Mouse (Mus musculus) testis, adult 2 months (tissue): ENCODE data around the gene Adssl1. TPM values are rescaled to one million over a fixed set of nuclear protein-coding genes. Genes with fewer than 3 reads are reported as not detected.
A peak's percentile ranks its signal among the peaks of the same experiment; 100 is the strongest.

Experiments used
- H3K27ac ChIP-seq: fragments of 200-500 bp; 2 replicates; pipeline ENCODE4 v1.5.1; 2012; ENCODE audit warnings: low read depth, low read length; ENCODE audit not compliant: control insufficient read depth, insufficient read depth
- H3K27me3 ChIP-seq: fragments of 200-500 bp; 2 replicates; pipeline ENCODE4 v1.6.1; 2012; ENCODE audit warnings: mild to moderate bottlenecking, low read length, moderate library complexity; ENCODE audit not compliant: control insufficient read depth, insufficient read depth
- H3K36me3 ChIP-seq: fragments of 200-500 bp; 2 replicates; pipeline ENCODE4 v1.6.1; 2012; ENCODE audit warnings: mild to moderate bottlenecking, low read length; ENCODE audit not compliant: control insufficient read depth, insufficient read depth
- H3K4me1 ChIP-seq: fragments of 200-500 bp; 2 replicates; pipeline ENCODE4 v1.6.1; 2012; ENCODE audit warnings: low read length; ENCODE audit not compliant: control insufficient read depth, insufficient read depth
- H3K4me3 ChIP-seq: fragments of 200-500 bp; 2 replicates; pipeline ENCODE4 v1.5.1; 2012; ENCODE audit warnings: low read depth, mild to moderate bottlenecking, low read length, moderate library complexity, mixed read lengths; ENCODE audit not compliant: control insufficient read depth
- CTCF ChIP-seq: fragments of 200-500 bp; IDR thresholded peaks from 2 replicates; pipeline ENCODE4 v1.5.1; 2012; ENCODE audit warnings: low read depth, mild to moderate bottlenecking, inconsistent platforms, low read length, moderate library complexity; ENCODE audit not compliant: control insufficient read depth, insufficient read depth, insufficient replicate concordance
- POLR2A ChIP-seq: fragments of 200-500 bp; IDR thresholded peaks from 2 replicates; pipeline ENCODE4 v1.6.1; 2012; ENCODE audit warnings: low read depth, mild to moderate bottlenecking, inconsistent platforms, low read length, moderate library complexity; ENCODE audit not compliant: control insufficient read depth
- polyA plus RNA-seq: library from polyadenylated mRNA; depleted of rRNA; stranded (reverse); fragments of >200 nt; gene quantifications from 2 replicates; pipeline ENCODE4 v1.2.3, GENCODE M21; 2012

Adssl1 gene
- polyA plus RNA-seq, 1 experiment, result 8.9 TPM

DNA sequence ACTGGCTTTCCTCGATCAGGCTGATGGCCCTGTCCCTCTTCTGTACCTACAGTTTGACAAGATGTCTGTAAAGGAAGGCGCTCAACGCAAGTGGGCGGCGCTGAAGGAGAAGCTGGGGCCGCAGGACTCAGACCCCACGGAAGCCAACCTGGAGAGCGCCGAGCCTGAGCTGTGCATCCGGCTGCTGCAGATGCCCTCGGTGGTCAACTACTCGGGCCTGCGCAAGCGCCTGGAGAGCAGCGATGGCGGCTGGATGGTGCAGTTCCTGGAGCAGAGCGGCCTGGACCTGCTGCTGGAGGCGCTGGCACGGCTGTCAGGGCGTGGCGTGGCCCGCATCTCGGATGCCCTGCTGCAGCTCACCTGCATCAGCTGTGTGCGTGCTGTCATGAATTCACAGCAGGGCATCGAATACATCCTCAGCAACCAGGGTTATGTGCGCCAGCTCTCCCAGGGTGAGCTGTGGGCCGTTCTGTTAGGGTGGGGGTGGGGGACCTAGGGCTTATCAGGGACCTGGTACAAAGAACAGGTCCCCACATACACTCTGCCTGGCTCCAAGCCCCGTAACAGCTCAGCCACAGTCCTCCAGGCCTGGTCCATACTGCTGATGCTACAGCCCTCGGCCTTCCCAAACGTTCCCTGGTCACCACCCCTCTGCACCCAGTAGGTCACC is 19.8 kb upstream of the Adssl1 start:
- Histone ChIP-seq H3K27me3 (no peaks in the 10 kb centered on the region), H3K4me1 (peaks cover 2% of the 10 kb centered on the region; the same call in 1 of the 2 replicates), H3K4me3 (no peak overlapping the region), H3K27ac (no peak overlapping the region), H3K36me3 (no peaks in the 10 kb centered on the region)
- TF ChIP-seq POLR2A (no peak), CTCF (no peak)

DNA sequence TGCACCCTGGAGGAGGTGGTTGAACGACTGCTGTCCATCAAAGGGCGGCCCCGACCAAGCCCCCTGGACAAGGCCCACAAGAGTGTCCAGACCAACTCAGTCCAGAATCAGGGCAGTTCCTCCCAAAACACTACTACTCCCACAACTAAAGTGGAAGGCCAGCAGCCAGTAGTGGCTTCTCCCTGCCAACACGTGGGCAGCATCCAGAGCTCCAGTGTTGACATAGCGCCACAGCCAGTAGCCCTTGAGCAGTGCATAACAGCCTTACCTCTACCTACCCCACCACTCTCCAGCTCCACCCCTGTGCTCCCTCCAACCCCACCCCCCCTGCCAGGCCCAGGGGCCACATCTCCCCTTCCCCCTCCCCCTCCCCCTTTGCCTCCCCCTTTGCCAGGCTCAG is 15.8 kb upstream of the Adssl1 start:
- H3K4me3 ChIP-seq, result no peak overlapping the region
- no peak overlapping the region for H3K27ac ChIP-seq
- H3K27me3 ChIP-seq, result no peaks in the 10 kb centered on the region
- TF ChIP-seq POLR2A (no peak), CTCF (no peak)
- no peaks in the 10 kb centered on the region for H3K36me3 ChIP-seq
- H3K4me1 ChIP-seq, result no peaks in the 10 kb centered on the region

DNA sequence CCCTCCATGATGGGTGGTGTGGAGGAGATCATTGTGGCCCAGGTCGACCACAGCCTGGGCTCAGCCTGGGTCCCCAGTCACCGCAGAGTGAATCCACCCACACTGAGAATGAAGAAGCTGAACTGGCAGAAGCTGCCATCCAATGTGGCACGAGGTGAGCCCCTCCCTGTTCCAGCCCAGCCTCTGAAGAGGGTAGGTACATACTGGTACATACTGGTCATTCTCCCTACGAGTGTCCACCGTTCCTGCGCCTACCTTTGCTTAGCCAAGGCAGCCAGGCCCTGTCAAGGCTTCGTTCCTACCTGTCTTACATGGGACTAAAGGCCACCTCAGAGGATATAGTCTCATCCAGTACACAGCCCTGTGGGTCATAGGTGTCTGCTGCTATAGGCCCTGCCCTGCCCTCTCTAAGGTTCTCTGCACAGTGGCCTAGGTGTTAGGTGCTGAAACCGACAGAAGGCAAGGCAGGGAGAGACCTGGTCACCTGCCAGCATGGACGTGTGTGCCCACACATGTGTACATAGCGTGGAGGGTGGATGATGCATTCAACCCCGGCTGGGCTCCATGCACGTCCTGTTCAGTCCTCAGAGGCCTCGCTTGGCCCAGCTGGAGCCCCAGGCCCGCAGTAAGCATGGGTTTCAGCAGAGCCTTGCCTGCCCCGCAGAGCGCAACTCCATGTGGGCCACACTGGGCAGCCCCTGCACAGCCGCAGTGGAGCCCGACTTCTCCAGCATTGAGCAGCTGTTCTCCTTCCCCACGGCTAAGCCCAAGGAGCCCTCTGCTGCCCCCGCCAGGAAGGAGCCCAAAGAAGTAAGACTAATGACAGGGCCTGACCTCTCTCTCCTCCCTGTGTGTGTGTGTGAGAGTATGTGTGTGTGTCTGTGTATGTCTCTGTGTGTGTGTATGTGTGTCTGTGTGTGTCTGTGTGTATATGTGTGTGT is 14.9 kb upstream of the Adssl1 start:
- H3K27ac ChIP-seq, result no peak overlapping the region
- H3K36me3 ChIP-seq, result no peaks in the 10 kb centered on the region
- TF ChIP-seq POLR2A (no peak), CTCF (peak; percentile 14; the same call in 1 of the 2 replicates)
- no peaks in the 10 kb centered on the region for H3K27me3 ChIP-seq
- H3K4me1 ChIP-seq, result no peaks in the 10 kb centered on the region
- no peak overlapping the region for H3K4me3 ChIP-seq

DNA sequence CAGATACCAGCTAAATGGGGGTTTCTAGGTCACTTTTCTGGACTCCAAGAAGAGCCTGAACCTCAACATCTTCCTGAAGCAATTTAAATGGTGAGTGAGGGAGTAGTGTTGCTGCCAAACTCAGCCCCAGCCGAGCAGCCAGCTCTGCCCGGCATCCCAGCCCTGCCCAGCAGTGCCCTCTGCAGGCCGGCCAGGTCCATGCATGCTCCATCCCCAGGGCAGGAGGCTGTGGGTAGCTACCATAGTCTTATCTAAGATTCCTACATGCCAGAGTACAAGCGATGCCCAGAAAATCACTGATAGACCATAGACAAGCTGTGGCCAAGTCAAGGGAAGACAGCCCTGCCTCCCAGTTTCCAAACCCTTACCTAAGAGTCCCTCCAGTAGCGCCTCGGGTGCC is 14.1 kb upstream of the Adssl1 start:
- H3K36me3 ChIP-seq, result no peaks in the 10 kb centered on the region
- H3K27ac ChIP-seq, result no peak overlapping the region
- no peaks in the 10 kb centered on the region for H3K4me1 ChIP-seq
- H3K27me3 ChIP-seq, result no peaks in the 10 kb centered on the region
- TF ChIP-seq CTCF (peak; percentile 84; the same call in 1 of the 2 replicates), POLR2A (no peak)
- H3K4me3 ChIP-seq, result no peak overlapping the region

DNA sequence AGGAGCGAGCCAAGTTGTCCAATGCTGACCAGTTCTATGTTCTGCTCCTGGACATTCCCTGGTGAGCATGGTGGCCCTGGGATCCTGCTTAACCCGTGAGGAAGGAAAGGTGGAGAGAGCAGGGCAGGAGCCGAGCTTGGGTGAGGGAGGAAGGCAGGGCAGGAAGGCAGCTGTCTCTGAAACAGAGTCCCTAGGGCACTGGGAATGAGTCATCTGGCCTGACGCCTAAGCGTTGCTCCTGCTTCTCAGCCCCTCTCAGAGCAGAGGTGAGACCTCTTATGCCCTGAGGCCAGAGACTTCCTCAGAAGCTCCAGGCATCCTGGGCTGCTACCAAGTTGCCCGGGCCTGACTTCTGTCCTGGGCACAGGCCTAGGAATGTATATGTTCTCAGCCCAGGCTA is 12.8 kb upstream of the Adssl1 start:
- H3K27me3 ChIP-seq, result no peaks in the 10 kb centered on the region
- no peaks in the 10 kb centered on the region for H3K4me1 ChIP-seq
- H3K4me3 ChIP-seq, result no peak overlapping the region
- H3K27ac ChIP-seq, result no peak overlapping the region
- no peaks in the 10 kb centered on the region for H3K36me3 ChIP-seq
- TF ChIP-seq POLR2A (no peak), CTCF (no peak)

DNA sequence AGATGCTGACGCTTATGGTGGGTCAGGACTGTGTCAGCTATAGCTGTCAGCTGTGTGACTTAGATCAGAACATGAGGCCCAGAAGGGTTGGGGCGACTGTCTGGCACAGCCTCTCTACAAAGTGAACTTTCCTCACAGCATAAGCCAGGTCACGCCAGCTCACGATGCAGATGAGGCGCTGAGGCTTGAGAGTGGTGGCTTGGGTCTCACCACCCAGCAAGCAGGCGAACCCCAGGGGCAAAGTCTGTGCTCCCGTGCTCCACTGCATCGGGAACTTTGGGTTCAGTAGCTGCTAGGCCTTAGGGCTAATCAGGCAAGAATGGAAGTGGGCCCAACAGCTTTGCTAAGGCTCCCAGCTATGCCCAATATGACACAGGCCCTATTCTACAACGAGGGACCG is 10.8 kb upstream of the Adssl1 start:
- H3K27ac ChIP-seq, result no peak overlapping the region
- no peaks in the 10 kb centered on the region for H3K4me1 ChIP-seq
- no peak overlapping the region for H3K4me3 ChIP-seq
- no peak for TF ChIP-seq CTCF
- H3K36me3 ChIP-seq, result no peaks in the 10 kb centered on the region
- H3K27me3 ChIP-seq, result no peaks in the 10 kb centered on the region

DNA sequence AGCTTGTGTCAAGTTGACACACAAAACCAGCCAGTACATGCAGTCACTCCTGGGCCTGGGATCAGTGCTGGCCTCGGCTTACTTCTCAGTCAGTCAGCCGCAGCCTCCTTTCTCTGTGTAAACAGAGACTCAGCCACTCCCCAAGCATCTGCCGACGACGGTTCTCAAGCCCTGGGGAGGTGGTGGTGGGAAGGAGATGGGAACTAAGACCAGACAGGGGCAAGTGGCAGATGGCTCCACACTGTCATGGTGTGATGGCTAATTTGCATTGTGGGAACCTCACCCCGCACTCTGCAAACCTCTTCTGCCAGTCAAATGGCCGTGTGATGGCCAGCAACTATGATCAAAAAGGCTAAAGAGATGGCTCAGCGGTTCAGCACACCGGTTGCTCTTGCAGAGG is 3.2 kb upstream of the Adssl1 start:
- no peak for TF ChIP-seq CTCF
- no peak for TF ChIP-seq POLR2A
- H3K27me3 ChIP-seq, result 0 out of 2 replicates have a peak, but pooled peaks cover 2% of the 10 kb centered on the region
- peaks cover 6% of the 10 kb centered on the region for H3K4me1 ChIP-seq
- no peaks in the 10 kb centered on the region for H3K36me3 ChIP-seq
- no peak overlapping the region for H3K27ac ChIP-seq
- no peak overlapping the region for H3K4me3 ChIP-seq
